Mouse (Mus musculus) olfactory bulb, adult 2 months (tissue): ENCODE results near the gene Acaa1a.

ENCODE experiments used
- CTCF ChIP-seq: fragments of 200-500 bp; IDR thresholded peaks from 2 replicates; pipeline ENCODE4 v1.5.1; 2012; ENCODE audit warnings: low read depth, mild to moderate bottlenecking, low read length, moderate library complexity; ENCODE audit not compliant: insufficient read depth
- POLR2A ChIP-seq: fragments of 200-500 bp; IDR thresholded peaks from 2 replicates; pipeline ENCODE4 v1.6.1; 2012; ENCODE audit warnings: mild to moderate bottlenecking, low read depth, low read length, moderate library complexity; ENCODE audit not compliant: insufficient read depth

DNA sequence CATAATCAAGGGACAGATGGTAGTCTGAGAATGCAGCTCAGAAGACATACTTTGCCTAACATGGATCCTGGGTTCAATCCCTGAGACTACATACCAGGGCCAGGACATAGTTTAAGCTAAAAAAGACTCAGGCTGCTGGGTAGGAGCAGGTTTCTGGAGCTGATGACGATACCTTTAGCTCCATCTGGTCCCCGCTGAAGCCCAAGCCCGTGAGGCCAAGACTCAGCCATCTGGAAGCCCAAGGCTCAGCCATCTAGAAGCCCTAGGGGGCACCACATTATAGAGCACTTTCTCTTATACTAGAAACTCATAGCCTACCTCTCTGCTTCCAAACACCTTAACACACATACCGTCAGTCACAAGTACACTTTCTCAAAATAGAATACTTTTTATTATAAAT, 3.9 kb upstream of the Acaa1a start:
- TF ChIP-seq CTCF (no peak), POLR2A (no peak)
